Mouse (Mus musculus): ENCODE measurements around the gene Ccnc.

GRCm38 (mm10) chr4:21745723-21746122 is 18.2 kb downstream of the Ccnc start:
- TF ChIP-seq CTCF (IDR thresholded peaks at IDR 0.05; ENCODE audit: insufficient read depth, low read depth, low read length) (no peak), POLR2A (IDR thresholded peaks at IDR 0.05; ENCODE audit: insufficient read depth, low read depth, low read length) (no peak)
